Mouse (Mus musculus) embryonic facial prominence, embryonic 13.5 days (tissue): Measurements from ENCODE around the gene Il12b. TPM values are rescaled to one million over a fixed set of nuclear protein-coding genes. Genes with fewer than 3 reads are reported as not detected.

Experiments
- ATAC-seq: fragments of 200-750 bp; cut with Nextera tagmentation; 2 replicates; pipeline ENCODE4 v1.8.0; 2017; ENCODE audit warnings: low read depth; ENCODE audit not compliant: insufficient number of reproducible peaks, insufficient read depth, low FRiP score, low TSS enrichment
- H3K27ac ChIP-seq: fragments of 300-500 bp; sonication (generic); 2 replicates; pipeline ENCODE4 v1.5.1; 2015; ENCODE audit warnings: moderate library complexity, mild to moderate bottlenecking, inconsistent platforms
- H3K27me3 ChIP-seq: fragments of 300-500 bp; sonication (generic); 2 replicates; pipeline ENCODE4 v1.6.1; 2015; ENCODE audit warnings: mild to moderate bottlenecking, inconsistent platforms
- H3K36me3 ChIP-seq: fragments of 300-500 bp; sonication (generic); 2 replicates; pipeline ENCODE4 v1.6.1; 2015; ENCODE audit warnings: mild to moderate bottlenecking, inconsistent platforms
- H3K4me1 ChIP-seq: fragments of 300-500 bp; sonication (generic); 2 replicates; pipeline ENCODE4 v1.6.1; 2015; ENCODE audit warnings: inconsistent platforms
- H3K4me2 ChIP-seq: fragments of 300-500 bp; sonication (generic); 2 replicates; pipeline ENCODE4 v1.6.1; 2015; ENCODE audit warnings: moderate library complexity, mild to moderate bottlenecking, inconsistent platforms
- H3K4me3 ChIP-seq: fragments of 300-500 bp; sonication (generic); 2 replicates; pipeline ENCODE4 v1.5.1; 2015; ENCODE audit warnings: mild to moderate bottlenecking, inconsistent platforms
- H3K9ac ChIP-seq: fragments of 300-500 bp; sonication (generic); 2 replicates; pipeline ENCODE4 v1.6.1; 2015; ENCODE audit warnings: mild to moderate bottlenecking, inconsistent platforms
- H3K9me3 ChIP-seq: fragments of 300-500 bp; sonication (generic); 2 replicates; pipeline ENCODE4 v1.6.1; 2016; ENCODE audit warnings: inconsistent platforms
- WGBS: fragments of 180-500 bp; shearing (Covaris S2); methylation state at CpG from one replicate; pipeline ENCODE4 v1.1.7; 2015; ENCODE audit warnings: mixed read lengths; 5-methylcytosine and 5-hydroxymethylcytosine counted together
- polyA plus RNA-seq: library from polyadenylated mRNA; unstranded; fragments of >200 nt; fragmentation: Nextera tagmentation; extraction: Ambion mirVana; gene quantifications from 2 replicates; pipeline ENCODE4 v1.2.1, GENCODE M21; 2015

Gene Il12b
- polyA plus RNA-seq, 1 experiment from 2014 or later = not detected

- Histone ChIP-seq H3K27me3 (no peaks in the 10 kb centered on the region), H3K27ac (no peak overlapping the region), H3K9ac (no peak overlapping the region), H3K4me1 (no peaks in the 10 kb centered on the region), H3K36me3 (no peaks in the 10 kb centered on the region), H3K4me2 (no peak overlapping the region), H3K9me3 (no peaks in the 10 kb centered on the region), H3K4me3 (no peak overlapping the region)
- WGBS = 79% methylated on average over 8 of the region's 8 CpGs
- ATAC-seq = no peak
These were observed 12.4 kb downstream of the Il12b start for GRCm38 (mm10) chr11:44412276-44412675.

GRCm38 (mm10) chr11:44413371-44413770, 13.5 kb downstream of the Il12b start:
- no peak overlapping the region for H3K4me3 ChIP-seq
- H3K4me1 ChIP-seq = no peaks in the 10 kb centered on the region
- WGBS = 86% methylated on average over 3 of the region's 3 CpGs
- H3K36me3 ChIP-seq = no peaks in the 10 kb centered on the region
- no peak overlapping the region for H3K4me2 ChIP-seq
- no peak for ATAC-seq
- no peak overlapping the region for H3K9ac ChIP-seq
- no peaks in the 10 kb centered on the region for H3K27me3 ChIP-seq
- no peak overlapping the region for H3K27ac ChIP-seq
- no peaks in the 10 kb centered on the region for H3K9me3 ChIP-seq

DNA sequence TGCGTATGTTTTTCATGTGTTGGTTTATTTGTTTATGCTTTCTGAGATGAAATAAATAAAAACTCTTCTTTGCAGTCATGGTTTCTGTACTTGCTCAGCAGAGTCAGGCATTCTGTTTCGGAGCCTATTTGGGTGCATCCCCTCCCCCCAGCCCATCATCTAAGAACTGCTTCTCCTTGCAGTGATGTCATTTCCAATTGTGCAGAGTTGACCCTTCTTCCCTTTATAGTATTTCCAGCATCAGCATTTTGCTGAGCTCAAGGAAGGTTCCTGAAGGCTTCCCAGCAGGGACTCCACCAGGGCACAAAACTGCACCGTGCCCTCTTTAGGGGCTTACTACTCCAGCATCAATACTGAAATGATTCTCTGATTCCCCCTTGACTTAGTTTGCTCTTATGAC, 14.7 kb downstream of the Il12b start:
- no peak for ATAC-seq
- Histone ChIP-seq H3K9me3 (no peaks in the 10 kb centered on the region), H3K4me1 (no peaks in the 10 kb centered on the region), H3K4me2 (no peak overlapping the region), H3K4me3 (no peak overlapping the region), H3K36me3 (no peaks in the 10 kb centered on the region), H3K27me3 (no peaks in the 10 kb centered on the region), H3K27ac (no peak overlapping the region), H3K9ac (no peak overlapping the region)
- 84% methylated on average over 3 of the region's 3 CpGs for WGBS

GRCm38 (mm10) chr11:44417403-44417802, 17.5 kb downstream of the Il12b start:
- Histone ChIP-seq H3K27me3 (no peaks in the 10 kb centered on the region), H3K4me1 (no peaks in the 10 kb centered on the region), H3K9me3 (no peaks in the 10 kb centered on the region), H3K9ac (no peak overlapping the region), H3K27ac (no peak overlapping the region), H3K4me2 (no peak overlapping the region), H3K4me3 (no peak overlapping the region), H3K36me3 (no peaks in the 10 kb centered on the region)
- no peak for ATAC-seq
- 79% methylated on average over 1 of the region's 1 CpGs for WGBS

DNA sequence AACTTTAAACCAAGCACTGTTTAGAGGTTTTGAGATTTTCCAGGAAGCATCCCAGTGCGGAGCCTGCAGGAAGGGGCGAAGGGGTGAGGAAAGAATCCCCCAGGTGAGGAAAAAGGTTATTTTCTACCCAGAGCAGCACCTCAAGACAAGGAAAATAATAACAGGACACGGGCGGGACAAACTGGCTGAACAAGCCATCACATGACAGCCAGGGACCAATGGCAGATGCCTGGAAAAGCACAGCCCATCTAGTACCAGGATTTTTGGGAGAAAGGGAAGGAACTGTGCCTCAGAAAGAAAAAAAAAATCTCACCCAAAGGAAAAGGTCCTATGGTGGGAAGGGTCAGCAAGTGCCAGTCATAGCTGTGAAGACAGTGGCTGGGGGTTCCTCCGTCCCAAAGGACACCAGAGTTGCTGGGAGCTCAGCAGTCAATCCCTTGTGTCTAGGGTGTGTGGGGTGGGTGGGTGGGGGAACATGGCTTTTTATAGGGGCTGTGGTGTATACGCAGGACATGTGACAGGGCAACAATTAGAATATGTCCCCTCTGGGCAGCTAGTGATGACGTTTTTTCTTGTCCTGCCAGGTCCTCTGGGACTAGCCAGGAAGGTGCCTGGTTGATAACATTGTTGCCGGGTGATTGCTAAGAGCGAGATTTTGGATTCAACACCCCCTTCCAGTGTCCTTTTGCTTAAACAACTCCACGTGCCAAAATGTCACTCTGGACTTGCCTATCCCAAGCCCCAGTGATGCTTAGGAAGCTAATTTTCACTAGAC, 22.7 kb downstream of the Il12b start:
- WGBS = 67% methylated on average over 10 of the region's 10 CpGs
- no peaks in the 10 kb centered on the region for H3K36me3 ChIP-seq
- no peak for ATAC-seq
- H3K4me3 ChIP-seq = no peak overlapping the region
- H3K4me1 ChIP-seq = no peaks in the 10 kb centered on the region
- no peaks in the 10 kb centered on the region for H3K9me3 ChIP-seq
- no peaks in the 10 kb centered on the region for H3K27me3 ChIP-seq
- H3K4me2 ChIP-seq = no peak overlapping the region
- no peak overlapping the region for H3K27ac ChIP-seq
- no peak overlapping the region for H3K9ac ChIP-seq

DNA sequence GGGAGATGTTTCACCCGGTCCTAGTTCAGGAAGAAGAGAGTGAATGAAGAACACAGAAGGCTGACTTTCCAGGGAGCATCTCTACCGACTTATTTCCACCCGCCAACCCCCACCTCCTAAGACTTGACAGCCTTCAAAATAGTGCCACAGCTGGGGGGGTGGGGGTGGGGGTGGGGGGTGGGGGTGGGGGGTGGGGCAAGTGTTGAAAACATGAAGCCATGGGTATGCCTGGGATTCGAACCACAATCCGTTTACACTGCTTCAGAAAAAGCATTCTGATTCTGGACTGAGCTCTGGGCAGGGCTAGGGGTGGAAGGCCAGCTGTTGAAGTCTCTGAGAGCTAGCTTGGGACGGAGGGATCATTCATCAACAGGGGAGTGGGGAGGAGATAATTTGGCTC, 23.4 kb downstream of the Il12b start:
- no peak overlapping the region for H3K27ac ChIP-seq
- no peaks in the 10 kb centered on the region for H3K4me1 ChIP-seq
- H3K9me3 ChIP-seq = no peaks in the 10 kb centered on the region
- H3K36me3 ChIP-seq = no peaks in the 10 kb centered on the region
- ATAC-seq = no peak
- H3K4me2 ChIP-seq = no peak overlapping the region
- H3K4me3 ChIP-seq = no peak overlapping the region
- WGBS = 53% methylated on average over 6 of the region's 6 CpGs
- no peak overlapping the region for H3K9ac ChIP-seq
- H3K27me3 ChIP-seq = no peaks in the 10 kb centered on the region

DNA sequence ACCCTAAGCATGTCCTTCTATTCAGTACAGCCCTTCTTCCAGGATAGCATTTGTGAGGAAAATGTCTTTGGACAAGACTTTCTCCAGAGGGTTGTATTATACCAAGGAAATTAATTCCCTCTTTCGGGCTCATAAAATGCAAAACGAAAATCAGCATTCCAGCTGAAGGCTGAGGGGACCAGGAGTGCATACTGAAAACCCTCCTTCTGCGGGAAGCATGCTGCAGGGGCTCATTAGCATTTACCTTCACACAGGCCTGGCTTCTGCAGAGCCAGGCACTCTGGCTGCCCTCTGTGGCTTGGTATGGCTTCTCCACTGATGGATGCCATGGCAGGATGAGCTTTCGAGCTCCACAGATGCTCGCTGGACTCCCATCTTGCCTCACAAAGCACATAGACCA, 24.1 kb downstream of the Il12b start:
- ATAC-seq = no peak
- H3K36me3 ChIP-seq = no peaks in the 10 kb centered on the region
- WGBS = 66% methylated on average over 5 of the region's 5 CpGs
- no peak overlapping the region for H3K9ac ChIP-seq
- no peak overlapping the region for H3K4me3 ChIP-seq
- no peaks in the 10 kb centered on the region for H3K9me3 ChIP-seq
- no peak overlapping the region for H3K27ac ChIP-seq
- no peak overlapping the region for H3K4me2 ChIP-seq
- no peaks in the 10 kb centered on the region for H3K27me3 ChIP-seq
- no peaks in the 10 kb centered on the region for H3K4me1 ChIP-seq

DNA sequence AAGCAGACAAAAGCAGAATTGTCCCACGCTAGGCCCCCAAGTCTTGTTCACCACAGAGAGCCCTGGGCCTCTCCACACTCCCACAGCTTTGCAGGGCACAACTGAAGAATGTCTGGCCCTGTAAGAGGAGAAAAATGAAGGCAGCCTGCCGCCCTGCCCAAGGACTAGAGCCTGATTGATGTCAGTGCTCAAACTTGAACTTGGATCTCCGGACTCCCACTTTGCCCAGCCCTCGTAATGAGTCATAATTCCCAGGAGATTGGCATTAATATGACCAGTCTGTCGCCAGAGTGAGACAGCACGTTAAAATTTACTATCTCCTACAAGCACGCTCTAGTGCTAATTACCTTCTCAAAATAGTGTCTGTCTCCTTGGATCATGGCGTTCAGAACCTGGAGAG, 25.1 kb downstream of the Il12b start:
- no peaks in the 10 kb centered on the region for H3K36me3 ChIP-seq
- H3K4me3 ChIP-seq = no peak overlapping the region
- H3K27me3 ChIP-seq = no peaks in the 10 kb centered on the region
- ATAC-seq = no peak
- no peaks in the 10 kb centered on the region for H3K4me1 ChIP-seq
- no peak overlapping the region for H3K9ac ChIP-seq
- H3K9me3 ChIP-seq = no peaks in the 10 kb centered on the region
- H3K4me2 ChIP-seq = no peak overlapping the region
- no peak overlapping the region for H3K27ac ChIP-seq
- whole genome bisulfite sequencing = 82% methylated on average over 8 of the region's 8 CpGs

DNA sequence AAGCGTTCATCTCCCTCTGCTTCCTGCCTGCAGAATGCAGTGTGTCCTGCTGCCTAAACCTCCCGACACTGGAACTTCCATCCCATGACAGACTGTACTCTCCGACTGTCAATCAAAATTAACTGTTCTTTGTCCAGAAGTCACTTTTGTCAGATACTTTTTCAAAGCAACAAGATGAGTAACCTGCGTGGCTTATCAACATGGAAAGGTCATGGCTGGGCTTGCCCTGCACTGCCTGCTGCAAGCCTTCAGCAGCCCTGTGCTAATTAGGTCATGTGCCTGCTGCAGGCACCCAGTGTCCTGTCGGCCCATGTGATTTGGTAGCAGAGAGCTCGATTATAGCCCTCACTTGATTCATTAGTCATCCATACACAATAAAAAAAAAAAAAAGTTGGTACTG, 25.8 kb downstream of the Il12b start:
- Histone ChIP-seq H3K27me3 (no peaks in the 10 kb centered on the region), H3K9me3 (no peaks in the 10 kb centered on the region), H3K27ac (no peak overlapping the region), H3K36me3 (no peaks in the 10 kb centered on the region), H3K4me1 (no peaks in the 10 kb centered on the region), H3K4me3 (no peak overlapping the region), H3K4me2 (no peak overlapping the region), H3K9ac (no peak overlapping the region)
- WGBS = 76% methylated on average over 6 of the region's 6 CpGs
- ATAC-seq = no peak

- H3K4me2 ChIP-seq = no peak overlapping the region
- H3K36me3 ChIP-seq = no peaks in the 10 kb centered on the region
- no peak overlapping the region for H3K4me3 ChIP-seq
- H3K9me3 ChIP-seq = no peaks in the 10 kb centered on the region
- no peak overlapping the region for H3K27ac ChIP-seq
- no peak overlapping the region for H3K9ac ChIP-seq
- no peaks in the 10 kb centered on the region for H3K27me3 ChIP-seq
- H3K4me1 ChIP-seq = no peaks in the 10 kb centered on the region
- 75% methylated on average over 2 of the region's 2 CpGs for WGBS
- no peak for ATAC-seq
These were observed 28.1 kb downstream of the Il12b start for GRCm38 (mm10) chr11:44427951-44428350.

GRCm38 (mm10) chr11:44430036-44430435, 30.2 kb downstream of the Il12b start:
- no peaks in the 10 kb centered on the region for H3K27me3 ChIP-seq
- H3K4me2 ChIP-seq = no peak overlapping the region
- no peak overlapping the region for H3K9ac ChIP-seq
- no peaks in the 10 kb centered on the region for H3K4me1 ChIP-seq
- no peaks in the 10 kb centered on the region for H3K36me3 ChIP-seq
- H3K27ac ChIP-seq = no peak overlapping the region
- ATAC-seq = no peak
- WGBS = 88% methylated on average over 3 of the region's 3 CpGs
- H3K4me3 ChIP-seq = no peak overlapping the region
- H3K9me3 ChIP-seq = no peaks in the 10 kb centered on the region

DNA sequence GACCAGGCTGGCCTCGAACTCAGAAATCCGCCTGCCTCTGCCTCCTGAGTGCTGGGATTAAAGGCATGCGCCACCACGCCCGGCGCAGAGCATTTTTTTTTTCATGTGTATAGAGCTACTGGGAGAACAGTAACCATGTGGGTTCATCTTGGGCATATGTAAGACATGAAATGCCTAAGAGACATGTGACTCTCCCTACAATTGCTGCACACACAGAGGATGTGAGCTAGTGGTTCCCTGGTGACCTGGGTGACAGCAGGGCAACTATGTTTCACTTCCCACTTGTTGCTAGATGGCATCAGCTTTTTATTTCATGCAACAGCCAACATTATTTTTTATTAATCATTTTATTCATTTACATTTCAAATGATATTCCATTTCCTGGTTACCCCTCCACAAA, 37.9 kb downstream of the Il12b start:
- 92% methylated on average over 6 of the region's 6 CpGs for WGBS
- no peak overlapping the region for H3K27ac ChIP-seq
- ATAC-seq = no peak

More for the DNA sequence above, 37.9 kb downstream of the Il12b start:
- Histone ChIP-seq H3K9ac (no peak overlapping the region), H3K4me1 (no peaks in the 10 kb centered on the region), H3K4me2 (no peak overlapping the region), H3K4me3 (no peak overlapping the region), H3K27me3 (no peaks in the 10 kb centered on the region), H3K36me3 (no peaks in the 10 kb centered on the region), H3K9me3 (no peaks in the 10 kb centered on the region)
